Mouse (Mus musculus) adrenal gland, adult (tissue): ENCODE data around the gene Cyp2b10.
A peak's percentile ranks its signal among the peaks of the same experiment; 100 is the strongest.

Experiments used
- DNase-seq, 2 experiments: peaks; one replicate each; pipeline ENCODE4 v3.0.0; 2022 to 2023; ENCODE audit warnings: low spot score in 1 of 2; ENCODE audit not compliant: inconsistent age in 2 of 2

Cyp2b10 gene

GRCm38 (mm10) chr7:25910046-25910445, 12.6 kb downstream of the Cyp2b10 start:
- no peak for DNase-seq

GRCm38 (mm10) chr7:25916116-25916515, 18.7 kb downstream of the Cyp2b10 start:
- DNase-seq: no peak

DNA sequence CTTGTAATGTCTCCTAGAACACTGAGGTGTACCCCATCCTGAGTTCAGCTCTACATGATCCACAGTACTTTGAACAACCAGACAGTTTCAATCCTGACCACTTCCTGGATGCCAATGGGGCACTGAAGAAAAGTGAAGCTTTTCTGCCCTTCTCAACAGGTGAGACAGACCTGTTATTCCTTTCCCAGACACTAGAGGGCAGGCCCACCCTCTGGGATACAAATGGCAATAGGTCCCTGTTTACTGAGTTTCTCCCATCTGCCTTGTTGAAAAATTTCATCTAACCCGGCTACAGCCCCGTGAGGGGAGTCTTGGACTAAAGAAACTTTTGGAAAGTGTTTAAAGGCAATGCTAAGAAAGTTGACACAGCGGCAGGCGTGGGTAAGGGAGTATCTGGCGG, 19.9 kb downstream of the Cyp2b10 start:
- peak in 1 of 2 experiments; percentile 38 for DNase-seq

DNA sequence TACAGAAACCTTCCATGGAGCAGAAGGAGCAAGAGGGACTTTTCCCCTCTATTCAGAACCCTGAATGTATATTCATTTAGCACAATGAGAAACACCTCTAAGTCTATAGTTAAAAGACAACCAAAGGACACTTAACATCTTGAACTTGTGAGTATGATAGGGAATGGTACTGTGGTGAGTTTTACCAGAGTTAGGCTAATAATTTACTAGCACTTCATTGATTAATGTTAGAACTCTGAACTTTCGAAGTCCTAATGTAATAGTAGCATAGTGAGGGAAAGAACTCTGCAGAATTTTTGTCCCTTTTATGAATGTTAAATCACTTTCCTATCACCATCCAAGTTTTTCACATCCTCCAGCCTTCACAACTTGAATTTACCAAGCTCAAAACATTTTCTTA, 22.0 kb downstream of the Cyp2b10 start:
- no peak for DNase-seq

GRCm38 (mm10) chr7:25945274-25945673, 47.9 kb downstream of the Cyp2b10 start:
- DNase-seq: no peak
